Mouse (Mus musculus) right cerebral cortex, postnatal 36 days (tissue): ENCODE data around the gene Npm3.

Experiments used
- DNase-seq, 2 experiments: peaks; one replicate each; pipeline ENCODE4 v3.0.0; 2022; ENCODE audit warnings: low spot score in 2 of 2, mixed read lengths in 1 of 2

Npm3 gene

DNA sequence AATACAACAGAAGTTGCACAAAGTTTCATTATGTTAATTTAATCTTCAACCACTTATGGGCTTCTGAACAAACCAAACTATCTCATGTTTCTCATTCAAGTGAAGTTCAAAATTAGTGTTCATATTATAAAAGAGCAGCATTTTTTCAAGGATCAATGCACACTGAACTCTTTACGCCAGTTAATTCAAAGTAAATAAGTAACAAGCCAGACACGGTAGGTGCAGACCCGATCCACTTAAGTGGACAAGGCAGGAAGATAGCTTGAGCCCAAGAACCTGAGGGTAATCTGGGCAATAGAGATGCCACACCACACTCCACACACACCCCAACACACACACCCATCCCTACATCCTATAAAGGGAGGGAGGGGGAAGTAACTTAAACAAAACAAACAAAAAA lies 4.2 kb upstream of the Npm3 start:
- no peak for DNase-seq

DNA sequence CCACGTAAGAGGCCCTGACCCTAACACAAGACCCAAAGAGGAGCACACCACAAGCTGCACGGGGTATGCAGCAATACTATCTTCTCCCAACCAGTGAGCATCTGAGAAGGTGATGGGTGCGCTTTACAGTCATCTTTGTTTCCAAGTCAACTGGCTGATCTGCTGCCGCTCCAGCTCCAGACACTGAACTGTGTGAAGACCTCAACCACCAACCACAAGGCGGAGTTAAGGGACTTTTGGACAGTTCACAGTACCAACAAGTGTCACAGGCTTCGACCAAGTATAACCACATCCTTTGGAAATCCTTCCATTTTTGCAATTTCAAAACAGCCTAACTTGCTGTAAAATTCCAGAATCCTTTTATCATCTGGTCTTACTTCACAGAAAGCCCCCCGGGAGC lies 2.5 kb upstream of the Npm3 start:
- DNase-seq = no peak

- DNase-seq = no peak
Observed at GRCm38 (mm10) chr19:45748691-45749242, 624 bp downstream of the Npm3 start.

DNA sequence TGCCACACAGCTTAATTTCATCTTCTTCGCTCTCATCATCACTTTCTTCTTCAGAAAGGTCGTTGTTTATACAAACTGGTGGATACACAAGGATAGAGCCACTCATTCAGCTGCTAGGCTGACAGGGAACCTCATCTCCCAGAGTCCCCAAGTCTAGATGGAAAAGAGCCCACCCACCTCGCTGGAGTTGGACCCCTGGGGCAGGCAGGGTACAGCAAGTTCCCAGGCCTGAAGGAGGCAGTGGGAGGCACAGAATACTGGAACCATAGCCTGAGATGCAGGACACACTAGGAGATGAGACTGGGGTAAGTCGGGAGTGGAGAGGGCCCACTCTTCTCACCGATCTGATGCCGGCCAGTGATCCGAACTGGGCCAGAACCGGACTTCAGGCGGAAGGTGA lies 1.2 kb downstream of the Npm3 start:
- no peak for DNase-seq

GRCm38 (mm10) chr19:45747028-45747867 lies 2.1 kb downstream of the Npm3 start:
- peak; percentile 72 to 81 for DNase-seq

- peak; percentile 55 to 59 for DNase-seq
Observed at GRCm38 (mm10) chr19:45746153-45747020, 3.0 kb downstream of the Npm3 start.

- no peak for DNase-seq
Observed at GRCm38 (mm10) chr19:45745344-45746152, 3.8 kb downstream of the Npm3 start.

DNA sequence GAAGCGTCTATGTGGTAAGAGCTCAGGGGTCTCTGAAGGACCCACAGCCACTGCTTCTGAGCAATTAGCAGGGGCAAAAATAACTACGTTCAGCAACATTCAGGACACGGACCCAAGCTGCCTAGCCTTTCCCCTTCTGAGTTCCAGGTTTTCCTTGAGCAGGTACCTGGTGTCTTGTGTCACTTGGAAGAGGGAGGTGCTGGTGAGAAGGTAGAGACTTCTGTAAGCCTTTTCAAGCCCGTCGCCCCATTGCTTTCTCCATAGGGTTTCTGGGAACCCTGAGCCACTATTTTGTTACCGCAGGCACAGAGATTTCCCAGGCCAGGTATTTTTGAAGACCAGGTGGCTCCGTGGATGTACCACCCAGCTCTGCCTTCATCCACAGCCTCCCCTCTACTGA lies 5.8 kb downstream of the Npm3 start:
- no peak for DNase-seq

GRCm38 (mm10) chr19:45742984-45743575 lies 6.3 kb downstream of the Npm3 start:
- no peak for DNase-seq

DNA sequence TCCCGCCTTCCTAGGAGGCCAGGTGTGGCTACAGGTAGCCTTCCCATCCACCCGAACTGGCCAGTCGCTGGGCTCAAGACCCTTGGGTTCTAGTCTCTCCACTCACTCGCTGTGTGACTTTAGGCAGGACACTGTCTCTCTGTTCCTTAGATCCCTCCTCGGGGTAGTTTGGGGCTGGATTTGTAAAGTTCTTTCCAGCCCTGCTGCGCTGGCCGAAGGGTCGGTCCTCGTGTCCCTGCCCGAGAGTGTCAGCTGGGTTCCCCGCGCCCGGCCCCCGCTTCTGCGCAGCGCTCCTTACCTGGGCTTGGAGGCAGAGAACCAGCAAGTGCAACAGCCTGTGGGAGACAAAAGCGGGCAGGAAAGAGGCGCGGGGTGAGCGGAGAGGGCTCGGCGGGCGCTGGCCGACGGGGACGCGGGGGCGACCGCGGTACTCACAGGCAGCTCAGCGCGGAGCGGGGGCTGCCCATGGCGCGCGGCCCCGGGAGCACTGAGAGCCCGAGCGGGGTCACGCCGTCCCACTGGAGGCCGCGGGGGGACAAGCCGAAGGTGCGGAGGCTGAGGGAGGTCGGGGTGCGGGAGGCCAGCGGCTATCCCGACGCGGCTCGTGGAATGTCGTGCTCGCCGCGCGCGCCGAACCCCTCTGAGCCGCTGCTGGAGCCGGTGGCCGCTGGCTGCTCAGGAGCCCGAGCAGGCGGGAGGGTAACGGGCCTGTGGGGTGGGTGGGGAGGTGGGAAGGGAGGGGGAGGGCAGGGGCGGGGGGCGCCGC lies 7.0 kb downstream of the Npm3 start, which contains the start of gene Fgf8:
Gene Fgf8 (minus strand): TSS at position 698 of the 766 bp plus-strand sequence.
- DNase-seq = no peak

DNA sequence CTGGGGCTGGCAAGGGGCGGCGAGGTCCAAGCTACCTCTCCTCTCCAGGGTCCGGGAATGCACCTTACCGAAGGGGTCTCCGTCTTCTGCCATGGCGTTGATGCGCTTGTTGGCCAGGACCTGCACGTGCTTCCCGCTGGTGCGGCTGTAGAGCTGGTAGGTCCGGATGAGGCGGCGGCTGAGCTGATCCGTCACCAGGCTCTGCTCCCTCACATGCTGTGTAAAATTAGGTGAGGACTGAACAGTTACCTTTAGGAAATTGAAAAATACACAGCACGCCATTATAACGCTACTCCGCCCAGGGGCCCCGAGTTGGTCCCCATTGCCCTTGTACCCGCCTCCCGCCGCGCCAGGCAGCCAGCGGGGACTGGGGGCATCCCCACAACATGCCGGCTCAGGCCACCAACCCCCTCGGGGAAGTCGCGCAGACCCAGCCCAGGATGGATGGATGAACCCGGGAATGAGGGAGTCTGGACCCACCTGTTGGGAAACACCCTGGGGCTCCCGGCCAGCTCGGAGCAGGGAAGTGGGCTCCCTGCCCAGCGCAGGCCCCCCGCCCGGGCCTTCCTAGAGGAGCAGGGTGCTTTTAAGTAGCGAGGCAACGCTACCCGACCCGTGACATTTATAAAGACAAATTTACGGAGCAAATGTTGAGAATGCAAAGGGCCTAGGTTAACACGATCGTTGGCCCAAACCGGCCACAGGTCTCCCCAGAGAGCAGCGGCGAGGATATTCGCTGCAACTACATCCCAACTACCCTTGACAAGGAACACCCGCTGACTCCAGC lies 7.8 kb downstream of the Npm3 start:
- no peak for DNase-seq

GRCm38 (mm10) chr19:45740817-45741216 lies 8.6 kb downstream of the Npm3 start:
- DNase-seq = no peak

DNA sequence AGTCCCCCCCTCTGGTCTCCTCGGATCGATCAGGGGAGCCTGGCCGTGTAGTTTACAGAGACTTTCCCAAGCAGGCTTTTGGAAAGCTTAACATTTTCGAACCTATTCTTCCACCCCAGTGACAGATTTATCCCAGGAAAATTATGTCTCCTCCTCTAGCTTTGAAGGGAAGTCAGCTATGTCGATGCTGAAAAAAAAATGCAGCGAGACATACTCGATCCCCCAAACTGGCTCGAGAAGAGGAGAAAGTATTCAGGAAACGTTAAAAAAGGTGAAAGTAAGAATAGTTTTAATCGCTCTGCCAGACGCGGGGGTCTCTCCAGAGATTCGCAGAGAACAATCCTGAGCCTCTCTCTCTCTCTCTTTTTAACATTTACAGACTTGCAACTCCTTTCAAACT lies 9.2 kb downstream of the Npm3 start:
- no peak for DNase-seq

GRCm38 (mm10) chr19:45738521-45738920 lies 10.9 kb downstream of the Npm3 start:
- DNase-seq = no peak

GRCm38 (mm10) chr19:45737846-45738484 lies 11.4 kb downstream of the Npm3 start:
- no peak for DNase-seq

GRCm38 (mm10) chr19:45737208-45737845 lies 12.1 kb downstream of the Npm3 start:
- no peak for DNase-seq

- no peak for DNase-seq
Observed at GRCm38 (mm10) chr19:45736855-45737207, 12.6 kb downstream of the Npm3 start.

DNA sequence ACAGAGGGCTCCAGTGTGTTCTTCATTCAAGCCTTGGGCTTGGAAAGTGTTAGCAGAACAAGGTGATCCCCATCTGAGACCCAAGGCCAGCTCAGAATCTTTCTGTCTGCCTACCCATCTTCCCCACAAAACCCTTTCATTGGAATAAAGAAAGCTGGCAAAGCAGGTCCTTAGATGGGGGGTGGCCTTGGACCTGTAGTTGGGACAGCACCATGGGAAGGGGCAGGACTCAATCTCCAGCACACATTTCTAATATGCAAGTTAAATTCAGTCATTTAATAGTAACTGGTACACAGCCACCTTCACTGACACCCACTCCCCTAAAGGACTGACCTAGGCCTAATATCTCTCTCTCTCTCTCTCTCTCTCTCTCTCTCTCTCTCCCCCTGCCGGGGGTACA lies 13.2 kb downstream of the Npm3 start:
- no peak for DNase-seq

GRCm38 (mm10) chr19:45734762-45735161 lies 14.6 kb downstream of the Npm3 start:
- DNase-seq = no peak
